Mouse (Mus musculus): Measurements from ENCODE around the gene Myh7b.

Gene Myh7b

DNA sequence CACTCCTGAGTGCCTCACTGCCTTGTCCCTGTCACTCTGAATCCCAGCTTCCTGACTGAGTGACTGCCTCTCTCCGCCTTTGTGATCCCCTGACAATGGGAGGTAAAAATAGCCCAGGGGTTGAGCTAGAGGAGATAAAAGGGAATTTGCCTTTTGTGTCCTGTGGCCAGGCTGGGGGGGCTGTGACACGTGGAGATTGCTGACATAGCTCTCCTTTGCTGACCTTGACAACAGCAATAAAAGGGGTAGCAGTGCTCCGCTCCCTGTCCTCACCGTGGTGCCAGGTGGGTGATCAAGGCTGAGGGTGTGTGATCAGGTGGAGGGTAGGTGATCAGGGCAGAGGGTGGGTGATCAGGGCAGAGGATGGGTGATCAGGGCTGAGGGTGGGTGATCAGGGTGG lies at the start of gene Myh7b:
Gene Myh7b, plus strand, starts transcription at position 235 of the 400 bp plus-strand sequence.
- no peak for DNase-seq (ENCODE audit: low read depth in 2 of 2, low spot score in 2 of 2)

DNA sequence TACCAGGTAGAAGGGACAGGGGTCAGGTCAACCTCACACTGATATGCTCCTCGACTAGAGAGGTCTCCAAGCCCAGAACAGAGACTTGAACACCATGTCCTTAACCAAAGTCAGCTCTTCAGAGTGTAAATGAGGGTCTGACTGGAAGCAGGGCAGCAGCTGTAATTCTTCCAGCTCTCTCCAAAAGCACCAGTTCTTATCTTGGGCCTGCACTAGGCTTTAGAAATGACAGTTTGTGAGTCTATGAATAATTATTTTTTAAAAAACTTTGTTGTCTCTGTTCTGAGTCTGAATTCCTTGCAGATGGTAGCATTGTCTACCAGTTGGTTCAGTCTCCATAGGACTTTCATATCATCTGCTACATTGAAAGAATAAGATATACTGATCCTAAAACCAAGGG lies 48.8 kb upstream of the Myh7b start:
- no peak for DNase-seq (ENCODE audit: low read depth in 2 of 2, low spot score in 2 of 2)

GRCm38 (mm10) chr2:155562934-155563333 lies 48.1 kb upstream of the Myh7b start:
- DNase-seq (ENCODE audit: low read depth in 2 of 2, low spot score in 2 of 2), result no peak

DNA sequence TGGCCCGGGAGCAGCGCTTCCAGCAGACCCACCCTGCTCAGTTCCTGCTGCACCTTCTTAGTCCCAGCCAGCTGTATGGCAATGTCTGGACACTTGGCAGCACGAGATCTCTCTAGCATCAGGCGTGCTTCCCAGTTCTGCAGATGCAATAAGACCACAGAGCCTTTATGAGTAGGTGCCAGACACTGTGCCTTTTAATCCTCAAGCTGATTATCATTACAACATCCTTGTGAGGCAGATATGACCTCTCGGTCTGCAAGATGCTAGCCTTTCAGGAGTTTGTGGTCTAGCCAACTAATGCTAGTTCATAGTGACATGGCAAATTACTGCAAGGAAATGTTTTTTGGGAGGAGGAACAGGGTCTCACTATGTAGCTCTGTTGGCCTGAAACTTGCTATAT lies 43.3 kb upstream of the Myh7b start:
- no peak for DNase-seq (ENCODE audit: low read depth in 2 of 2, low spot score in 2 of 2)

GRCm38 (mm10) chr2:155569223-155569807 lies 41.7 kb upstream of the Myh7b start:
- DNase-seq (ENCODE audit: low read depth in 2 of 2, low spot score in 2 of 2), result no peak

- DNase-seq (ENCODE audit: low read depth in 2 of 2, low spot score in 2 of 2), result no peak
Measured at GRCm38 (mm10) chr2:155573001-155573400, 38.0 kb upstream of the Myh7b start.

DNA sequence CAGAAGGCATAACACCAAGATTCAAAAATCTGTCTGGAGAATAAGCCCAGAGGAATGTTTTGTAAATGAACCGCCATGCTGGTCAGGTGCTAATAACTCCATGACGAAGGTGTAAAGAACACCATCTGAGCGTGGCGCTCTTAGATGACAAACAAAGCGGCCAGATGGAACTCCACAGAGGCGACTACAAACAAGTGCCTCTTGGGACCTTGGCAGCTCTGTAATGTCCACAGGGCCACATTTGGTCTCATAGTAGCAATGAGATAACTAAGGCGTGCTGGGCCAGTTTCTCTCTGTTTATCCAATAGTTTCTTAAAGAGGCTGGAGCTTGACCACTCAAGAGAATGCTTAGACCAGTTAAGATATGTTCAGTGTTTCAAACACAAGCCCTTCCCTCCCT lies 37.0 kb upstream of the Myh7b start:
- DNase-seq (ENCODE audit: low read depth in 2 of 2, low spot score in 2 of 2), result no peak

- no peak for DNase-seq (ENCODE audit: low read depth in 2 of 2, low spot score in 2 of 2)
Measured at GRCm38 (mm10) chr2:155574700-155575099, 36.3 kb upstream of the Myh7b start.

DNA sequence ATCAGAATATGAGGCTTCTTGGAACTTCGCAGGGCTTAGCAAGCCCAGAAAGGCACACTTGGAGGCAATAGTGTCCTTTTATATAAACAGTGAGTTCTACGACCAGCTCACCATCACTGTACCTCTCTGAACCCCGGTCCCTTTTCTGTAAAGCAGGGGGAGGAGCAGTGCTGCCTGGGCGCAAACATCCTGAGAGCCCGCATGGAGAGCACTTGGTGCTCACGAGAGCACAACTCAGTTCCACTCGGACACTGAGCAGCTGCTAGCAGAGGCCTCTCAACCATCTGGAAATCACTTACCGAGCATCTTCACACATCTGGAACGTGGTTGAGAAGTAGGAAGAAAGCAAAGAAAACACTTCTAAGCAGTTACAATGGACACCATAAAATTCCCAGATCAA lies 34.4 kb upstream of the Myh7b start:
- DNase-seq (ENCODE audit: low read depth in 2 of 2, low spot score in 2 of 2), result no peak

DNA sequence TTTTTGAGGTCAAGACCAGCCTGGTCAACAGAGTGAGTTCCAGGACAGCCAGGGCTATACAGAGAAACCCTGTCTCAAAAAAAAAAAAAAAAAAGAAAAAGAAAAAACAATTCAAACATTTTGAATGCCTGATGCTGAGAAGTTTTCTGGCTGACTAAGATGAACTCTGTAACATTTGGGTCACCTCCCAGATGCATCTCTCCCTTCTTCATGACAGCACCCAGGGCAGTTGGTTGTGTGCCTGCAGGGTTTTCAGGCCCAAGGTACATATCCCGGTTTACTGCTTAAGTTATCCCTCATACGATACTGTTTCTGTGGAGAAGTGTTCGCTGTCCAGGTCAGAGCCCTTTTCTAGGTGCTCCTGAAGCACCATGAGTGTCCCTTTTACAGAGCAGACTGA lies 30.7 kb upstream of the Myh7b start:
- no peak for DNase-seq (ENCODE audit: low read depth in 2 of 2, low spot score in 2 of 2)

GRCm38 (mm10) chr2:155582384-155582995 lies 28.5 kb upstream of the Myh7b start:
- DNase-seq (ENCODE audit: low read depth in 2 of 2, low spot score in 2 of 2), result no peak

GRCm38 (mm10) chr2:155582996-155583395 lies 28.0 kb upstream of the Myh7b start:
- DNase-seq (ENCODE audit: low read depth in 2 of 2, low spot score in 2 of 2), result no peak

- peak; percentile 30 to 34 for DNase-seq (ENCODE audit: low read depth in 2 of 2, low spot score in 2 of 2)
Measured at GRCm38 (mm10) chr2:155583927-155584530, 27.0 kb upstream of the Myh7b start.

DNA sequence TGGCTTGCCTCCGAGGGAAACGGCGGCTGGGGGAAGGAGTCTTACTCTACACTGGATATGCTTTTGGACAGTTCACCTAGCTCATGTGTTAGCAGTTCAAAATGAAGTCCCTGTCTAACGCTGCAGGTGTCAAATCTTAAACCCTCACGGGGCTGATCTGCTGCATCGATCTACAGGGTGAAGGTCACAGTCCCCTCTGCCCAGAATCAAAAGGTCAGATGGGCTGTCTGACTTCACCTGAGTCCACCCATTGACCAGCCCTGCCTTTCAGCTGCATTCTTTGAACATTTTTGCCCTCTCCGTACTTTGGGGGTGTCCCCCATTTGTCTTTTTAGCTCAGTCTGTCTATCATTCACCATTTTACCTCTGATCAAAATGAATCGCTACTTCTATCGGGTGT lies 25.9 kb upstream of the Myh7b start:
- no peak for DNase-seq (ENCODE audit: low read depth in 2 of 2, low spot score in 2 of 2)

GRCm38 (mm10) chr2:155585486-155585885 lies 25.5 kb upstream of the Myh7b start:
- DNase-seq (ENCODE audit: low read depth in 2 of 2, low spot score in 2 of 2), result no peak

- DNase-seq (ENCODE audit: low read depth in 2 of 2, low spot score in 2 of 2), result no peak
Measured at GRCm38 (mm10) chr2:155588136-155588535, 22.9 kb upstream of the Myh7b start.

GRCm38 (mm10) chr2:155589521-155589920 lies 21.5 kb upstream of the Myh7b start:
- DNase-seq (ENCODE audit: low read depth in 2 of 2, low spot score in 2 of 2), result no peak

DNA sequence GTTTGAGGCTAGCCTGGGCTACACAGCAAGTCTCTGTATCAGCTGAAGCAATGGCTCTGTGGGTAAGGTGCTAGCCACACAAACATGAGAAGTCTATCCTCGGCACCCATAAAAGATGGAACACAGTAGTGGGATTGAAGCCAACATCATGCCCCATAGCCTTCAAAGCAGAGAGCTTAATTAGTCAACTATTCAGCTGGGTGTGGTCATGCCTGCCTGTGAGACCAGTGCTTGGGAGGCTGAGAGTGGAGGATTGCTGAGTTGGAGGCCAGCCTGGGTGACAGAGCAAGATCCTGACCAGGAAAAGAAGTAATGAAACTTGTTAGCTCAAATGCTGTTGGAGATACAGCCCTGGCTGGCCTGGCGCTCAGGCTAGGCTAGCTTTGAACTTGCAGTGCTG lies 20.1 kb upstream of the Myh7b start:
- DNase-seq (ENCODE audit: low read depth in 2 of 2, low spot score in 2 of 2), result no peak

GRCm38 (mm10) chr2:155591676-155592075 lies 19.3 kb upstream of the Myh7b start:
- DNase-seq (ENCODE audit: low read depth in 2 of 2, low spot score in 2 of 2), result no peak

GRCm38 (mm10) chr2:155592137-155592853 lies 18.7 kb upstream of the Myh7b start, which contains the start of gene Gss:
Gene Gss, minus strand, starts transcription at chr2:155592810.
- peak; percentile 89 to 91 for DNase-seq (ENCODE audit: low read depth in 2 of 2, low spot score in 2 of 2)

- DNase-seq (ENCODE audit: low read depth in 2 of 2, low spot score in 2 of 2), result no peak
Measured at GRCm38 (mm10) chr2:155592854-155593283, 18.1 kb upstream of the Myh7b start.

DNA sequence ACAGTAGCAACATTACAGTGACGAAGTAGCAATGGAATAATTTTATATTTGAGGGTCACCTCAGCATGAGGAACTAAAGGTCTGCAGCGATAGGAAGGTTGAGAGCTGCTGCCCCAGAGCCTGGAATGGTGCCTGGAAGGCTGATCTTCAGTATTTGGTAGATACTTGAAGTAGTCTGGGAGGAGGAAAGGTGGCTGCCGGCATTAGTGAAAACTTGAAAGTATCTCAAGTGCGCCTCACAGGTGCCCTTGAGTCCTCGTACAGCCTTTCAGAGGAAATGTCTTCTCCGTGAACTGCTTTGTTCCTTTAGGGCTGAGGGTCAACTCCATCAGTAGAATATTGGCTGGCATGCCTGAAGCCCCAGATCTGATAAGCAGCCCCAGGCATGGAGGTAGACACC lies 15.5 kb upstream of the Myh7b start:
- DNase-seq (ENCODE audit: low read depth in 2 of 2, low spot score in 2 of 2), result no peak
